Mouse (Mus musculus) erythroid progenitor cell, adult 5-6 weeks (primary cell): ENCODE results near the gene Gm15013. TPM values are rescaled to one million over a fixed set of nuclear protein-coding genes. Genes with fewer than 3 reads are reported as not detected.
A peak's percentile ranks its signal among the peaks of the same experiment; 100 is the strongest.
"Not testable (repeated sequence)": the region's sequence is repeated elsewhere in the genome, so short reads cannot be mapped to it uniquely, and the experiment has no call there.

Experiments used
- ATAC-seq: replicated peaks from 2 replicates; pipeline ENCODE4 v1.8.0; 2016; ENCODE audit warnings: moderate number of reproducible peaks, mild to moderate bottlenecking, moderate TSS enrichment, inconsistent platforms; ENCODE audit not compliant: poor library complexity, low FRiP score, severe bottlenecking
- total RNA-seq, 2 experiments: library from RNA; stranded (forward) in 1 of 2; stranded (reverse) in 1 of 2; fragments of 150-400 nt in 1 of 2; fragments of 186-747, 209-891 nt in 1 of 2; gene quantifications; 2 replicates each; pipeline versions ENCODE4 v1.2.3 to v1.2.4; 2015 to 2017; ENCODE audit warnings: low replicate concordance in 2 of 2

The Gm15013 gene
- total RNA-seq (2015; ENCODE audit: low replicate concordance) (not detected in 2 replicates), total RNA-seq (2017; ENCODE audit: low replicate concordance) (not detected in 2 replicates)

GRCm38 (mm10) chrX:139714381-139714780 is at the start of gene Gm15013:
TSS of gene Gm15013 (minus strand) at chrX:139714481.
- no peak for ATAC-seq

- ATAC-seq, result no peak
Measured at GRCm38 (mm10) chrX:139762546-139762945, 48.3 kb upstream of the Gm15013 start.

GRCm38 (mm10) chrX:139758634-139759033 is 44.4 kb upstream of the Gm15013 start:
- ATAC-seq, result not testable (repeated sequence)

GRCm38 (mm10) chrX:139751855-139752254 is 37.6 kb upstream of the Gm15013 start:
- ATAC-seq, result no peak

GRCm38 (mm10) chrX:139737066-139737465 is 22.8 kb upstream of the Gm15013 start:
- no peak for ATAC-seq

- no peak for ATAC-seq
Measured at GRCm38 (mm10) chrX:139730541-139730940, 16.3 kb upstream of the Gm15013 start.

GRCm38 (mm10) chrX:139722350-139722749 is 8.1 kb upstream of the Gm15013 start:
- ATAC-seq, result no peak

- ATAC-seq, result peak; percentile 98
Measured at GRCm38 (mm10) chrX:139684775-139685695, 29.2 kb downstream of the Gm15013 start, which contains the start of gene Tbc1d8b. TSS of gene Tbc1d8b (plus strand) at chrX:139684996.

GRCm38 (mm10) chrX:139684410-139684774 is 29.9 kb downstream of the Gm15013 start:
- no peak for ATAC-seq

- ATAC-seq, result no peak
Measured at GRCm38 (mm10) chrX:139665829-139666228, 48.5 kb downstream of the Gm15013 start.

Other genes starting within 250 kb of the Gm15013 start
- 0.72 TPM in 1 of 2 replicates, not detected in the other for gene D330045A20Rik, start 234.1 kb downstream of the Gm15013 start, total RNA-seq (2015; ENCODE audit: low replicate concordance)
- gene D330045A20Rik, start 234.1 kb downstream of the Gm15013 start, total RNA-seq (2017; ENCODE audit: low replicate concordance), result 0.68 and 1.4 TPM in 2 replicates
- gene Rnf128, start 151.2 kb downstream of the Gm15013 start, total RNA-seq (2015; ENCODE audit: low replicate concordance), result 2.9 TPM in 1 of 2 replicates, not detected in the other
- 1.7 TPM in 1 of 2 replicates, not detected in the other for gene Rnf128, start 151.2 kb downstream of the Gm15013 start, total RNA-seq (2017; ENCODE audit: low replicate concordance)
- 0.84 and 6.1 TPM in 2 replicates for gene Tbc1d8b, start 29.5 kb downstream of the Gm15013 start, total RNA-seq (2015; ENCODE audit: low replicate concordance)
- 1.6 and 2.4 TPM in 2 replicates for gene Tbc1d8b, start 29.5 kb downstream of the Gm15013 start, total RNA-seq (2017; ENCODE audit: low replicate concordance)
- 1.3 TPM in 1 of 2 replicates, not detected in the other for gene Ripply1, start 67.9 kb upstream of the Gm15013 start, total RNA-seq (2015; ENCODE audit: low replicate concordance)
- not detected in 2 replicates for gene Ripply1, start 67.9 kb upstream of the Gm15013 start, total RNA-seq (2017; ENCODE audit: low replicate concordance)
- gene Cldn2, start 86.3 kb upstream of the Gm15013 start, total RNA-seq (2015; ENCODE audit: low replicate concordance), result not detected in 2 replicates
- not detected in 2 replicates for gene Cldn2, start 86.3 kb upstream of the Gm15013 start, total RNA-seq (2017; ENCODE audit: low replicate concordance)
- 0.42 TPM in 1 of 2 replicates, not detected in the other for gene Morc4, start 157.2 kb upstream of the Gm15013 start, total RNA-seq (2015; ENCODE audit: low replicate concordance)
- gene Morc4, start 157.2 kb upstream of the Gm15013 start, total RNA-seq (2017; ENCODE audit: low replicate concordance), result not detected in 2 replicates